Mouse (Mus musculus) midbrain, embryonic 11.5 days (tissue): ENCODE data around the gene Gm11099. TPM values are rescaled to one million over a fixed set of nuclear protein-coding genes. Genes with fewer than 3 reads are reported as not detected.

Source experiments
- ATAC-seq: fragments of 200-750 bp; cut with Nextera tagmentation; 2 replicates; pipeline ENCODE4 v1.8.0; 2017; ENCODE audit warnings: moderate TSS enrichment, moderate library complexity; ENCODE audit not compliant: low FRiP score
- DNase-seq: peaks from one replicate; pipeline ENCODE4 v3.0.0; 2015; ENCODE audit warnings: low spot score; ENCODE audit errors: missing footprints
- H3K27ac ChIP-seq: fragments of 300-500 bp; sonication (generic); 2 replicates; pipeline ENCODE4 v1.5.1; 2014; ENCODE audit warnings: low read depth, low read length
- H3K27me3 ChIP-seq: fragments of 300-500 bp; sonication (generic); 2 replicates; pipeline ENCODE4 v1.6.1; 2014; ENCODE audit warnings: mild to moderate bottlenecking, low read length, moderate library complexity, mixed read lengths; ENCODE audit not compliant: control insufficient read depth, insufficient read depth
- H3K36me3 ChIP-seq: fragments of 300-500 bp; sonication (generic); 2 replicates; pipeline ENCODE4 v1.6.1; 2014; ENCODE audit warnings: mild to moderate bottlenecking, low read length, moderate library complexity, mixed read lengths; ENCODE audit not compliant: control insufficient read depth, insufficient read depth
- H3K4me1 ChIP-seq: fragments of 300-500 bp; sonication (generic); 2 replicates; pipeline ENCODE4 v1.6.1; 2014; ENCODE audit warnings: low read length; ENCODE audit not compliant: control insufficient read depth, insufficient read depth
- H3K4me2 ChIP-seq: fragments of 300-500 bp; sonication (generic); 2 replicates; pipeline ENCODE4 v1.6.1; 2014; ENCODE audit warnings: mild to moderate bottlenecking, moderate library complexity
- H3K4me3 ChIP-seq: fragments of 300-500 bp; sonication (generic); 2 replicates; pipeline ENCODE4 v1.5.1; 2014; ENCODE audit warnings: low read depth, low read length
- H3K9ac ChIP-seq: fragments of 300-500 bp; sonication (generic); 2 replicates; pipeline ENCODE4 v1.6.1; 2014; ENCODE audit warnings: low read length
- H3K9me3 ChIP-seq: fragments of 300-500 bp; sonication (generic); 2 replicates; pipeline ENCODE4 v1.6.1; 2016; ENCODE audit warnings: low read length; ENCODE audit not compliant: control insufficient read depth
- WGBS: fragments of 180-500 bp; shearing (Covaris S2); extraction: QIAGEN DNeasy Blood & Tissue Kit; methylation state at CpG from one replicate; pipeline ENCODE4 v1.1.7; 2014; 5-methylcytosine and 5-hydroxymethylcytosine counted together
- polyA plus RNA-seq: library from polyadenylated mRNA; unstranded; fragments of >200 nt; fragmentation: Nextera tagmentation; extraction: Ambion mirVana; gene quantifications from 2 replicates; pipeline ENCODE4 v1.2.1, GENCODE M21; 2014

The Gm11099 gene
- polyA plus RNA-seq, 1 experiment from 2014 or later: not detected

- ATAC-seq: peak; percentile 64; the same call in 1 of the 2 replicates
- Histone ChIP-seq H3K4me1 (peaks cover 9% of the 10 kb centered on the region), H3K4me3 (no peak overlapping the region), H3K9ac (no peak overlapping the region), H3K36me3 (no peaks in the 10 kb centered on the region), H3K9me3 (no peaks in the 10 kb centered on the region), H3K4me2 (no peak overlapping the region), H3K27ac (no peak overlapping the region), H3K27me3 (no peaks in the 10 kb centered on the region)
- 15% methylated on average over 2 of the region's 2 CpGs for WGBS
- peak; percentile 87 for DNase-seq
Observed at GRCm38 (mm10) chr2:58956770-58957300, 97.6 kb downstream of the Gm11099 start.
